Mouse (Mus musculus) liver, embryonic 12.5 days (tissue): ENCODE data around the gene Akap2. TPM values are rescaled to one million over a fixed set of nuclear protein-coding genes. Genes with fewer than 3 reads are reported as not detected.
A peak's percentile ranks its signal among the peaks of the same experiment; 100 is the strongest.

Experiments
- ATAC-seq: fragments of 200-750 bp; cut with Nextera tagmentation; 2 replicates; pipeline ENCODE4 v1.8.0; 2017; ENCODE audit warnings: moderate number of reproducible peaks, mild to moderate bottlenecking, moderate library complexity
- H3K27ac ChIP-seq: fragments of 300-500 bp; sonication (generic); 2 replicates; pipeline ENCODE4 v1.5.1; 2016; ENCODE audit warnings: mild to moderate bottlenecking
- H3K27me3 ChIP-seq: fragments of 300-500 bp; sonication (generic); replicated peaks from 2 replicates; pipeline ENCODE4 v1.6.1; 2016; ENCODE audit warnings: mild to moderate bottlenecking, moderate library complexity
- H3K36me3 ChIP-seq: fragments of 300-500 bp; sonication (generic); 2 replicates; pipeline ENCODE4 v1.6.1; 2016; ENCODE audit warnings: mild to moderate bottlenecking, moderate library complexity
- H3K4me1 ChIP-seq: fragments of 300-500 bp; sonication (generic); 2 replicates; pipeline ENCODE4 v1.6.1; 2016
- H3K4me2 ChIP-seq: fragments of 300-500 bp; sonication (generic); 2 replicates; pipeline ENCODE4 v1.6.1; 2016; ENCODE audit warnings: mild to moderate bottlenecking, moderate library complexity
- H3K4me3 ChIP-seq: fragments of 300-500 bp; sonication (generic); 2 replicates; pipeline ENCODE4 v1.5.1; 2016; ENCODE audit warnings: mild to moderate bottlenecking, moderate library complexity
- H3K9ac ChIP-seq: fragments of 300-500 bp; sonication (generic); 2 replicates; pipeline ENCODE4 v1.6.1; 2016; ENCODE audit warnings: mild to moderate bottlenecking, moderate library complexity
- H3K9me3 ChIP-seq: fragments of 300-500 bp; sonication (generic); replicated peaks from 2 replicates; pipeline ENCODE4 v1.6.1; 2016; ENCODE audit warnings: mild to moderate bottlenecking, moderate library complexity
- WGBS: fragments of 180-500 bp; shearing (Covaris S2); methylation state at CpG from one replicate; pipeline ENCODE4 v1.1.7; 2016; ENCODE audit not compliant: insufficient replicate concordance; 5-methylcytosine and 5-hydroxymethylcytosine counted together
- polyA plus RNA-seq: library from polyadenylated mRNA; unstranded; fragments of >200 nt; fragmentation: Nextera tagmentation; extraction: Ambion mirVana; gene quantifications from 2 replicates; pipeline ENCODE4 v1.2.1, GENCODE M21; 2016

Gene Akap2
- polyA plus RNA-seq, 1 experiment from 2014 or later = 1.7 TPM

DNA sequence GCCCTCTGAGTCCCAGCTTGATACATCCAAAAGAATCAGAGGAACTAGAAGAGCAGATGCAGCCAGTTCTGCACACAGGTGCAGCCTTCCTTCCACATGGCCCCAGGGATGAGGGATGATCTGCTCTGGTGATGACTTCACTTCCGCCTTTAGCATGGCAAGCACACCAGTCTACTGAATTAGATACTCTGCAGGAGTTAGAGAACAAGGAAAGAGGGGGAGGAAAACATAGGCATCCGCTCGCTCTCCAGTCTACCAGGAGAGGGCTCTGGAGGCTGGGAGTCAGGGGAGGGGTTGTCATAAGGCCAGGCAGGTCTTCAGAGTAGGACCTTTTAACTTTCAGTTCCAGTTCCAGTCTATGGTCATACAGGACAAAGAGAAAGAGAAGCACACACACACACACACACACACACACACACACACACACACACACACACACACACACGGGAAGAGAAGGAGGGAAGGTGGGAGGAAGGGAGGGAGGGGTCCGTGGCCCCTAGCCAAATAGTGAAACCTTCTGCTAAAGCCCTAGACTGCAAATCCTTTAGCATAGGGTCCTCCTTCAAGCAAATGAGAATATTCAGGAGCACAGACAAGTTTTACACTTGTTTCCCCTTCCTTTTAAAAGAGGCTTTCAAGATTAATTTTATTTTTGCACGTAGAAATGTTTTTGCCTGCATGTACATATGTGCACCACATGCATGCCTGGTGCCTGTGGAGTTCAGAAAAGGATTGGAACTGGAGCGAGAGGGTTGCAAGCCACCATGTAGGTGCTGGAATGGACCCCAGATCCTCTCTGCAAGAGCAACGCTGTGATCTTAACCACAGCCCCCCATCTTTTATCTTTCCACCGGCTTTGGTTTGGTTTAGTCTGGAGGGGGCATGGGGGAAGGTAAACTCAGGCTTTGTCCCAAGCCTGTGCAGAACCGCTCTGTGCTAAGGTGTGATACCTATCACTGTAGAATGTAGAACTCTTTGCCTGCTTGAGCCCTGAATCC is 197.0 kb downstream of the Akap2 start:
- ATAC-seq = no peak
- WGBS = 57% methylated on average over 9 of the region's 10 CpGs
- Histone ChIP-seq H3K9me3 (no peaks in the 10 kb centered on the region), H3K4me2 (no peak overlapping the region), H3K27ac (no peak overlapping the region), H3K36me3 (no peaks in the 10 kb centered on the region), H3K4me3 (peak overlapping the region; percentile 20; the same call in 1 of the 2 replicates), H3K27me3 (peaks cover 21% of the 10 kb centered on the region), H3K4me1 (peaks cover 6% of the 10 kb centered on the region; the same call in 1 of the 2 replicates), H3K9ac (no peak overlapping the region)

DNA sequence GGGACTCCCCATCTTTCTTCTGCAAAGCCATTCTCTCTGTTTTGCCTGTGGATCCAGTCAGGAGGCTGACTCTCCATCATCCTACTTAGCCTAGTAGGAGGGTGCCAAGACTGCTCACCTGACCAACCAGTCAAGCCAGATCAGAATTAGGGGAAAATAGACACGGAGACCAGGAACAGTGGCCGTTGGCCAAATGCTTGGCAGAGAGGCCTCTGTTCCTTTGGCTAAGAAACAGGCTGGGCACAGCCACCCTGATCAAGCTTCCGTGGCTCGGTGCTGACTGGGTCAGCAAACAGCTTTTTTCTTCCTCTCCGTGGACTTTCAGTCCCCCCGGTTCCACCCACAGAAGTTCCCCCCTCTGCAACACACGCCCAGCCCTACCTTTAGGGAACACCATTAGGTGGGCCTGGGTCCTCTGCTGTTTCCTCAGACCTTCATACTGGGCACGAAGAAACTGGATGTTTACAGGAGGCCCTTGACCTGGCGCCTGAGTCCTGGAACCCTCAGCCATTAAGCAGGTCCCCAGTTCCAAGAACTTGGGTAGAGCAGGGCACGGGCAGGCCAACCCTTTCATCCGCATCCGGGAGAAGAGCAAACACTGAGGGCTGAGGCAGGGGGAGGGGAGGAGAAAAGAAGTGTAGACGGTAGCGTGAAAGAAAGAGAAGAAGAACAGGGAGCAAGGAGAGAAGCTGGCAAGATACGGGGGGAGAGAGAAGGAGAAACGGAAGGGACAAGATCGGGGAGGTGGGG is 197.9 kb downstream of the Akap2 start:
- peak overlapping the region; percentile 20 for H3K4me3 ChIP-seq
- no peaks in the 10 kb centered on the region for H3K36me3 ChIP-seq
- peak overlapping the region; percentile 48 for H3K4me2 ChIP-seq
- H3K4me1 ChIP-seq = peaks cover 6% of the 10 kb centered on the region; the same call in 1 of the 2 replicates
- no peaks in the 10 kb centered on the region for H3K9me3 ChIP-seq
- H3K9ac ChIP-seq = no peak overlapping the region
- H3K27ac ChIP-seq = no peak overlapping the region
- WGBS = 25% methylated on average over 17 of the region's 17 CpGs
- peaks cover 21% of the 10 kb centered on the region for H3K27me3 ChIP-seq
- no peak for ATAC-seq

DNA sequence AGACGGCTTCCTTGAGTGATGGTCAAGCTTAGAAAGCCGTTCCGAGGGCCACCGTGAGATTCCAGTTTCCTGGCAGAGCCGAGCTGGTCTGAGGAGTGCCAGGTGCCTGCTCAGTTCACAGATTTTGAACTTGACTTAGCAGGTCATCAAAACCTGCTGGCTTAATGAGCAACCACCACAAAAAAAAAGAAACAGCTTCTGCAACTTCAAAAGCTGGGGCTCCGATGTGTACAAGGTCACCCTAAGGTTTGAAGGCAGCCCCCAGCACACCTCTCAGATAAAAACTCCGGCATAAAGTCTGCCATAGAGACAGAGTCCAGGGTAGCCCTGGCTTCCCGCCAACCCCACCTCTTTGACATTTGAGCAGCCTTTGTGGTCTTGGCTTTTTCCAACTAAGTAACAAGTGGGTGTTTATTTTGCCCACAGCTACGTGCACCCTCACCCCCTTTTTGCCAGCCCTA is 198.8 kb downstream of the Akap2 start, which contains the start of gene D630039A03Rik:
D630039A03Rik (minus strand) TSS at position 97 of the 461 bp plus-strand sequence.
- no peaks in the 10 kb centered on the region for H3K36me3 ChIP-seq
- no peak within 1 kb of the TSS for H3K27ac ChIP-seq
- WGBS = 17% methylated on average over 9 of the region's 9 CpGs
- no peaks in the 10 kb centered on the region for H3K9me3 ChIP-seq
- no peak for ATAC-seq
- H3K4me2 ChIP-seq = peak within 1 kb of the TSS; percentile 48
- H3K9ac ChIP-seq = no peak within 1 kb of the TSS
- peaks cover 21% of the 10 kb centered on the region for H3K27me3 ChIP-seq
- H3K4me1 ChIP-seq = peaks cover 6% of the 10 kb centered on the region; the same call in 1 of the 2 replicates
- peak within 1 kb of the TSS; percentile 20 for H3K4me3 ChIP-seq

DNA sequence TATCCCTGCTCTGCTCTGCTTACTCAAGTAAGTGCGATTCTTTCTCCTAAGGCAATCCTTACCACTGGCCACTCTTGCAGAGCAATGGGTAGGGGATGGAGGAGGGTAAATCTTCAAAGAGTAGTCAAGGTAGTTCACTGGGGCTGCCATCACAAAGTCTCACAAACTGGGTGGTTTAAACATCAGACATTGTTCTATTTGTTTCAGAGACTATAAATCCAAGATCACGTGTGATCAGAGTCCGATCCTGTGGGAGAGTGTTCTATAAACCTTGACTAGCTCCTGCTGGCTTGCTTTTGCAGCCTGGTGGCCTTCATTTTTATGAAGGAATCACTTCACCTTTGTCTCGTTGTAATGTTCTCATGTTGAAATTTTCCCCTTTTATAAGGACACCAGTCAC is 199.3 kb downstream of the Akap2 start:
- H3K27me3 ChIP-seq = peaks cover 21% of the 10 kb centered on the region
- H3K4me2 ChIP-seq = peak overlapping the region; percentile 48; the same call in 1 of the 2 replicates
- H3K9ac ChIP-seq = no peak overlapping the region
- ATAC-seq = no peak
- peaks cover 6% of the 10 kb centered on the region; the same call in 1 of the 2 replicates for H3K4me1 ChIP-seq
- H3K9me3 ChIP-seq = no peaks in the 10 kb centered on the region
- no peak overlapping the region for H3K27ac ChIP-seq
- 66% methylated on average over 4 of the region's 4 CpGs for WGBS
- H3K4me3 ChIP-seq = no peak overlapping the region
- H3K36me3 ChIP-seq = no peaks in the 10 kb centered on the region

DNA sequence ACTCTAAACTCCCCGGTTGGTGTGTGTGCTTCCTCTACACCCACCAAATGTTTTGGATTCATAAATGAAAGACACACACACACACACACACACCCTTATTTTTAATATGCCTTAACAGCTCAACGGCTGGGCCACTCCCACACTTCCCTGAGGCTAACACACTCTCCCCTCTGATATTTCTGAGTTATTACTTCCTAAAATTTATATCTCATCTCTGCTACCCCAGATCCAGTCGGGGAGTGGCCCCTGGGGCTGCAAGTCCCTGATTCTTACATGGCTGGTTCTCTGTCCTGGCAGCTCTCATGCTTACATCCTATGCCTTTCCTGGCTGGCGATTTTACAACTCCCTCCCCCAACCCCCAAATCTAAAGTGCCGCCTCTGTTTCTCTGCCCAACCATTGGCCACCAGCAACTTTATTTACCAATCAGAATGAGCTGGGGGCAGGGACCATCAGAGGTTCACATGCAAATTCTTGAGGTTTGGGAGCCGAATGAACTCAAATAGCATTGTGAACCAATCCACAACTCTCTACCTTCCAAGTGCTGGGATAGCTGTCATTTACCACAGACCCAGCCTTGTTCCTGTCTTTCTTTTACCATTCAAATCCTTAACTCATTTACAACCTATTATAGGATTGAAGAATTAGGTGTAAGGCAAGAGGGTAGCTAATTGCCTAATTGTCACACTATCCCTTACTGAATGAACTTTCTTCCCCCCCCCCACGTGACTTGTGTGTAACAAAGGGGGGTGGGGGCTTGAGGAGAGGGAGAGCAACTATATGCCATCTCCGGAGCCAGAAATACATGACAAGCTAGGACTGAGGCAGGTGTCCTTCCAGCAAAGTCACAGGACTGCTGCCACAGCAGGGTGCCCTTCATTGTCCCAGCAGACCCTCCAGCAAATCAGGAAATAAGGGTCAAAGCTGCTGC is 202.3 kb downstream of the Akap2 start:
- Histone ChIP-seq H3K27ac (no peak overlapping the region), H3K27me3 (peaks cover 21% of the 10 kb centered on the region), H3K9me3 (no peaks in the 10 kb centered on the region), H3K9ac (no peak overlapping the region), H3K4me3 (no peak overlapping the region), H3K4me1 (peaks cover 6% of the 10 kb centered on the region; the same call in 1 of the 2 replicates), H3K4me2 (no peak overlapping the region), H3K36me3 (no peaks in the 10 kb centered on the region)
- 26% methylated on average over 8 of the region's 8 CpGs for WGBS
- no peak for ATAC-seq

DNA sequence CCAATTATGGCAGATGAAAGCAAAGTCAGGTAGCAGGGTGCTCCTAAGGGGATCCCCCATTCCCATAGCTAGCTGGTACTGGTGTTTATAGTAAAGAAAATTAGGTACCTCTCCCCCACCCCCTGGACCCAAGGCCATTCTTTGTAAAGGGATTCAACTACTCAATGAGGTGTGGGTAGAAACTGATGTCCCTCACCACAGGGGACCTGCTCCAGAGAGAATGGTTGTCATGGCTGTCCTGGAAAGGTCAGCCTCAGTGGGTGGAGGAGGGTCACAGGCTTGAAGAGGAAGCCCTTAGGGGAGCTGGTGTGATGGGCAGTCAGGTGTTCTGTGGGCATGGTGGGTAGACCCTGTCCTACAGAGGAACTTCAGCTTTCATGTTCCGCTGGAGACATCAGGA is 203.1 kb downstream of the Akap2 start:
- Histone ChIP-seq H3K4me2 (no peak overlapping the region), H3K27me3 (peaks cover 14% of the 10 kb centered on the region), H3K36me3 (no peaks in the 10 kb centered on the region), H3K4me1 (peaks cover 2% of the 10 kb centered on the region; the same call in 1 of the 2 replicates), H3K27ac (no peak overlapping the region), H3K4me3 (no peak overlapping the region), H3K9ac (no peak overlapping the region), H3K9me3 (no peaks in the 10 kb centered on the region)
- 70% methylated on average over 1 of the region's 1 CpGs for WGBS
- ATAC-seq = no peak

DNA sequence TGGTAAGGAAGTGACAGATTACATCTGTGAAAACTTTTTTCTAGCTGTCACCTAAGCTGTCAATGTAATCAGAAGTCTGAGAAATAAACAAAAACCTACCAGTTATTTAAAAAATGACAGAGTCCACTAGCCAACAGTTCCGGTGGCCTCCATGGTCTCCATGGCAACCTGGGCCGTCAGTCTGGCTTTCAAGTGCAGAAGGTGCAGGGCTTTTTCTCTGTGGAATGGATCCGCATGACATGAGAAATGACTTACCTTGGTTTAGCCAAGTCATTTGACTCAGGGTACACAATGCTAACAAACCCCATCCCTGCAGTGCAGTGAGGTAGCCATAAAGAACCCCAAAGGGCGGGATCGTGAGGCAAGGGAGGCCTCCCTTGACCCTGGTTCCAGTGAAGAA is 204.7 kb downstream of the Akap2 start:
- no peaks in the 10 kb centered on the region for H3K27me3 ChIP-seq
- no peak overlapping the region for H3K4me3 ChIP-seq
- no peak overlapping the region for H3K4me2 ChIP-seq
- no peak overlapping the region for H3K9ac ChIP-seq
- WGBS = 57% methylated on average over 5 of the region's 5 CpGs
- no peaks in the 10 kb centered on the region for H3K36me3 ChIP-seq
- no peaks in the 10 kb centered on the region for H3K4me1 ChIP-seq
- H3K9me3 ChIP-seq = no peaks in the 10 kb centered on the region
- ATAC-seq = no peak
- H3K27ac ChIP-seq = no peak overlapping the region

DNA sequence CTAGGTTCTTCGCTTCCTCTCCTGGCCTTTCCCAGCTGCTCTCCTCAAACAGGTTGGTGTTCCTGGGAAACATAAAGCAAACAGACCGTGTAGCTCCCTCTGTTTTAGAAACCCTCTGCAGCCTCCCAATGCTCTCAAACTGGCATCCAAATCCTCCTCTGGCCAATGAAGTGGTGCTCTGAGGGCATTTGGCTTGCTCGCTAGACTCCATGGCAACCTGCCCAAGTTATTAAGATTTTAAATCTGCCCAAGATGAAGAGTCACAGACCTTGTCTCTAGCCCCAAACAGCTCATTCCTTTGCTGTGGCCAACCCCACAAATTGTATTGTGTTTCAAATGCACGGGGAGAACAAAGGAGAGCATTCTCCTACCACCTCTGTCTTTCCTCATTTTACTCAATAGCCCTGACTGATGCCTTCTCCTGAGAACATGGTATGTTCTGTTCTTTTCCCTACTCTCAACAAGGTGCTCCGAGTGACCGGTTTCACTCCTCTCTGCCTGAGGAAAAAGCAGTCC is 207.2 kb downstream of the Akap2 start:
- 64% methylated on average over 6 of the region's 6 CpGs for WGBS
- no peak for ATAC-seq
- no peak overlapping the region for H3K27ac ChIP-seq

DNA sequence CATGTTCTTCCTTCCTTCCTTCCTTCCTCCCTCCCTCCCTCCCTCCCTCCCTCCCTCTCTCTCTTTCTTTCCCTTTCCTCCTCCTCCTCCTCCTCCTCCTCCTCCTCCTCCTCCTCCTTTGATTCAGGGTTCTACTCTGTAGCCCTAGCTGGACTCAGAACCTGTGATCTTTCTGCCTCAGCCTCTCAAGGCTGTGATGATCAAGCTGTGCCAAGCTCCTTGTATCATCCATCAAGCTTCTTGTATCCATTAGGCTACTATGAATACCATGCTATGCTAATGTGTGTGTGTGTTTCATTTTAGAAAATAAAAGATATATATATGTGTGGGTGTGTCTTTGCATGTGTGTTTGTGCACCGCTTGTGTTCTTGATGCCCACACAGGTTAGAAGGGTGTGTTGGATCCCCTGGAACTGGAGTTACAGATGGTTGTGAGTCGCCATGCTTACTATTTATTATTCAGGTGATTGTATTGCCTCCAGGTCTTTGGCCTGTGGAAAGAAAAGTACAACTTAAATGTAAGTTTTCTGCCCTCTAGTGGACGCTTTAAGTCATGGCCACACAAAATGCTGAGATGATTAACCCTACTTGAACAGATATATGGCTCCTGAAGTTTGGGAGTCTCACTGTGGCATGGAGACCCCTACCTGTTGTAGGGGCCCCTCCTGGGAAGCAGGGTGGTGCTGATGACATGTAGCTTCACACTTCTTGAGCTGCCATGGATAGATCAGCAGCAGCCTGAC is 210.2 kb downstream of the Akap2 start:
- no peak overlapping the region for H3K27ac ChIP-seq
- H3K9me3 ChIP-seq = no peaks in the 10 kb centered on the region
- H3K36me3 ChIP-seq = no peaks in the 10 kb centered on the region
- no peak for ATAC-seq
- no peak overlapping the region for H3K9ac ChIP-seq
- 18% methylated on average over 3 of the region's 3 CpGs for WGBS
- H3K4me1 ChIP-seq = no peaks in the 10 kb centered on the region
- H3K4me3 ChIP-seq = no peak overlapping the region
- no peak overlapping the region for H3K4me2 ChIP-seq
- no peaks in the 10 kb centered on the region for H3K27me3 ChIP-seq

More for the DNA sequence above, 207.2 kb downstream of the Akap2 start:
- Histone ChIP-seq H3K27me3 (no peaks in the 10 kb centered on the region), H3K4me3 (no peak overlapping the region), H3K9ac (no peak overlapping the region), H3K4me2 (no peak overlapping the region), H3K9me3 (no peaks in the 10 kb centered on the region), H3K4me1 (no peaks in the 10 kb centered on the region), H3K36me3 (no peaks in the 10 kb centered on the region)

DNA sequence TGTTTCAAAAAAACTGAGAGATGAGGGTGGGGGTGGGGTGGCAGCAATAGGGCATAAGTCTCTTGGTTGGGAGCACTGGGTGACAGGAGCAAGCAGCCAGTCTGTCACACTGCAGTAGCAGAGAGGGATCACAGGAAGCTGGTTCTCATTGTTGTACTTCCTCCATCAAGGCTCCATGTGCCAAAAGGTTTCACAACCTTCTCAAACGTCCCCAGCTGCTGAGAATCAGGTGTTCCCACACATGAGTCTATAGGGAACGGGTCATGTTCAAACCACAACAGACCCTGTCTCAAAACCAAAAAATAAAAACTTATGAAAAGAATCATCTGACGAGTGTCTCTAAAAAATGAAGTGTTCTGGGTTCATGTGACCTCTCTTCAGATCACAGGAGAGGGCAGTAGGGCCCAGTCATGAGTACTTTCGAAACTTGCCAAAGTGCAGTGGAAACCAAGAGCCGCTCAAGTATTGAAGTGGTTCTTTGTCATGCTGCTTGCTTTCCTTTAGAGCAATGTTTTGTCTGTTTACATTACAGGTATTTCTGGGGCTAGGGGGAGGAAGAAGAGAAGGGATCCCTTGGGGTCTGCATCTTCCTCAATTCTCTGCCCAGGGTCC is 213.2 kb downstream of the Akap2 start:
- Histone ChIP-seq H3K4me3 (no peak overlapping the region), H3K27ac (no peak overlapping the region), H3K36me3 (no peaks in the 10 kb centered on the region), H3K9ac (no peak overlapping the region), H3K4me1 (no peaks in the 10 kb centered on the region), H3K9me3 (no peaks in the 10 kb centered on the region), H3K4me2 (no peak overlapping the region), H3K27me3 (no peaks in the 10 kb centered on the region)
- ATAC-seq = no peak
- WGBS = 37% methylated on average over 5 of the region's 5 CpGs
